Mouse (Mus musculus) adrenal gland, postnatal 14 days (tissue): ENCODE measurements around the gene Lamtor5. TPM values are rescaled to one million over a fixed set of nuclear protein-coding genes. Genes with fewer than 3 reads are reported as not detected.

Experiments
- DNase-seq: peaks from one replicate; pipeline ENCODE4 v3.0.0; 2021; ENCODE audit warnings: mixed read lengths
- long read RNA-seq, 2 experiments: library from polyadenylated mRNA; stranded (forward); transcript quantifications; one replicate each; pipeline ENCODE4 v2.0.0; 2021
- total RNA-seq: library from RNA; stranded (reverse); gene quantifications from 2 replicates; pipeline ENCODE4 v1.2.3, GENCODE M21; 2021

The Lamtor5 gene
- total RNA-seq = 73.8 and 81.7 TPM in 2 replicates
- long read RNA-seq, experiment 1, transcript Lamtor5-201 (4 exons, 881 nt) = major isoform, 94 of 97 reads
- long read RNA-seq, experiment 1, partial matches to known transcripts = 1 of 97 reads
- long read RNA-seq, experiment 1, other reads (novel, unspliced or antisense) = 2 of 97 reads
- long read RNA-seq, experiment 2, transcript Lamtor5-201 (4 exons, 881 nt) = major isoform, 93 of 98 reads
- long read RNA-seq, experiment 2, partial matches to known transcripts = 3 of 98 reads
- long read RNA-seq, experiment 2, other reads (novel, unspliced or antisense) = 2 of 98 reads

GRCm38 (mm10) chr3:107278479-107279269 lies at the start of gene Lamtor5:
Gene Lamtor5, plus strand, starts transcription at chr3:107278858.
- peak; percentile 93 for DNase-seq

DNA sequence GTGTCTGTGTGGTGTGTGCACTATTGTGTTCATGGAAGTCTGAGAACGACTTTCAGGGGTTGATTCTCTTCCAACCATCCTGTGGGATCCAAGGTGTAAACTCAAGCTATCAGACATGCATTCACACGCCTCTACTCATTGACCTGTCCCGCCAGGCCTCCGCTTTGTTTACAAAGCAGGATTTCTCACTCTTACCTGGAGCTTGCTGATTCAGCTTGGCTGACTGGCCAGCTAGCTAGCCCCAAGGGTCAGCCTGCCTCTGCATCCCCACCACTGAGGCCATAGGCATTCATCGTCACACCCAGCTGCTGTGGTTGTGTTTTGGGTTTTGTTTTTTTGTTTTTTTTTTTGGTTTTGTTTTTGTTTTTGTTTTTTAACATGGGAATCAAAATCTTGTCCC lies 49.4 kb upstream of the Lamtor5 start:
- DNase-seq = no peak

DNA sequence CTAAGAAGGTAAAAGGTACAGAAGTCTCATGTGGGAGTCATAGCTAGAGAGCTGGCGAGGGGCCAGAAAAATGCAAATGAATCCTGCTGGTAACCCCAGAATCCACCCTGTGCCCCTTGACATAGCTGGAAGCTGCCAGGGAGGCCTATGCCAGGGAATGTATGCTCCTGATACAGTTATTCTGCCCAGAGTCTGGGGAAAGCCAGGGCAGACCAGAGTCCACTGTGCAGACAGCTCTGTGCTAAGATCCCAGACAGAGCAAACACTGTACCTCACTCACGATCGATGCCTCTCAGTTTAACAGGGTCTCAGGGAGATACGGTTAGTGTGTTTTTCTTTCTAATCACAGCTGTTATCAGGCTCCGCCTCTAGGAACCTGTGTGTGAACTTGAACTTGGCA lies 48.8 kb upstream of the Lamtor5 start:
- no peak for DNase-seq

DNA sequence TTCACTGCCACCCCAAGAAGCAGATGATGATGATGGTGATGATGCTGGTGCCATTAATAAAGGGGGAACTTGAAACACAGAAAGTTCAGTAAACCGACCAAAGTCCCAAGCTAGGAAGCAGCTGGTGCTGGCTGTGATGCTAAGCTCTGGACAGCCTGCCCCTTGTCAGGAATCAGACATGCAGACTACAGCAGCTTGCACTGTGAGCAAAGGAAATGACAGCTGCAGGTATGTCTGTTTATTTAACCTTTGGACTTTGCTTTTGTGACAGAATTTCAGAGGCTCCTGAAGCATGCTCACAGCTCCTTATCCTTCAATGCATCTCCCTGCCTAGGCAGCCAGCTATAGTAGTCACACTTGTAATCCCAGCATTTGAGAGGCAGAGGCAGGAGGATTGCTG lies 48.1 kb upstream of the Lamtor5 start, which contains the start of gene A630076J17Rik:
Gene A630076J17Rik, plus strand, starts transcription at position 88 of the 400 bp plus-strand sequence.
- DNase-seq = no peak

DNA sequence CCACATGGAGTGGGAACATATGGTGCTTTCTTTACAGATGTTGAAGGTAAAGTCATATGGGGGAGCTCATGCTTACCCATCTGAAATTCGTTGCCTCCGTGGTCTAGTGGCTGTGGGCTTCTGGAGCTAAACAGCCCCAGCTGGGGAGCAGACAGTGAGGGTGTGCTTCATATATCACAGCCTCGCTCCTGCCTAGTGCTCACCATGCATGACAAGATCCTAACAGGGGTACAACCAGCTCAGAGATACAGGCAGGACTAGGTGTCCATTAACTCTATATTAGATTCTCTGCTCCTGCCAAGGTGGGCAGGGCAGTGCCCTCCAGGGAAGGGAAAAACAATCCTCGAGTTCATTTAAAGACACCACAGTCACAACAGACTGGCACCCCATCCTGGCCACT lies 47.5 kb upstream of the Lamtor5 start:
- DNase-seq = no peak

DNA sequence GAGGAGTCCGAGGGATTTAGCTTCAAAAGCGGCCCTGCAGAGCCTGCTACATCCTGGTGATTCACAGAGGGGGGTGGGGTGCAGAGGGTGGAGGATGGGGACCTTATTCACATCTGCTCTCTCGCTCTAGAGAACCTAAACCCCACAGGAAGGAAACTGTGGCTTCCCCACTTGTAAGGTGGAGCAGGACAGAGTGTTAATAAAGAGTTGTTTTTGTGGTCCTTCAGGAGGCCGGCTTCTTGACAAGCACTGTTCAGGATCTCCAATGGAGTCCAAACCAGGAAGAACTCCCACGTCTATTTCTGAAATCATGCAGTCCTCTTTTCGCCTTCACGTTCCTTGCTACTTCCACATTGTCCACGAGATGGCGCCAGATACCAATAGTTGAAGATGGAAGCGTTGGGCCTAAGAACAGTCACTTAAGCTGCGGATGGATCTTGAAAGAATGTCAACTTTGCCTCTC lies 45.3 kb upstream of the Lamtor5 start:
- peak; percentile 89 for DNase-seq

DNA sequence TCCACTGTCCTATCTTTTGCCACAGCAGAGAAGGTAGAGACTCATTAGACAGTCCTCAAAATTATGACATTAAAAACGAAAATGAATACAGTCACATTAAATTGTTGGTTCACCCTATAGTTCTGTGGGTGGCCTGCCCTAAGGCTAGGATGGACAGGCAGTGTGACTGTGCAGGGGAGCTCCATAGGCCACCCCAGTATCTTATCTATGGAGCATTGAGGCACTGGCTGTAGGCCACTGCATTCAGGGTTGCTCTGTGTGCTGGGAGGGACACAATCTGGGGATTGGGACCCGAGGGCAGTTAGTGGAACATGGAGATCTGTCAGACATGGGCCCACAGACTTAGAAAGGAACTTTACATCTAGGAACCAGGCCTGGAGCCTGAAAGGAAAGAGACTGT lies 44.7 kb upstream of the Lamtor5 start:
- DNase-seq = no peak

DNA sequence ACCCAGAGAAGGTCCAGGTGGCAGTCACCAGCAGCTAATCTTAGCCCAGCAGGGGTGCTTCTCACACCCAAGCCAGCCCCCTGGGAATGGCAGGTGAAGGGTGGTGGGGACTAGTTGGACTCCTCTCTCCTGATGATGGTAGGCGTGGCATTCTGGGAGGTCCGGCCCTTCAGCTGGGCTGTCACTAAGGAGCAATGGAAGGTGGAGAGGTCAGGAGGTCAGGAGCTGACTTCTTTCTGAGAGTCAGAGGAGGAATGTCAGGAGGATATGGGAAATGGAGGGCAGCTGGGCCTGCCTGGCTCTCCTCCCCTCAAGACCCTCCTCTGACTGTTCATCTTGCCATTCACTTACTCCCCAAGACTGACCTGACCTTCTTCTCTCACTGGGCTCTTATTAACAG lies 40.6 kb upstream of the Lamtor5 start:
- DNase-seq = no peak

DNA sequence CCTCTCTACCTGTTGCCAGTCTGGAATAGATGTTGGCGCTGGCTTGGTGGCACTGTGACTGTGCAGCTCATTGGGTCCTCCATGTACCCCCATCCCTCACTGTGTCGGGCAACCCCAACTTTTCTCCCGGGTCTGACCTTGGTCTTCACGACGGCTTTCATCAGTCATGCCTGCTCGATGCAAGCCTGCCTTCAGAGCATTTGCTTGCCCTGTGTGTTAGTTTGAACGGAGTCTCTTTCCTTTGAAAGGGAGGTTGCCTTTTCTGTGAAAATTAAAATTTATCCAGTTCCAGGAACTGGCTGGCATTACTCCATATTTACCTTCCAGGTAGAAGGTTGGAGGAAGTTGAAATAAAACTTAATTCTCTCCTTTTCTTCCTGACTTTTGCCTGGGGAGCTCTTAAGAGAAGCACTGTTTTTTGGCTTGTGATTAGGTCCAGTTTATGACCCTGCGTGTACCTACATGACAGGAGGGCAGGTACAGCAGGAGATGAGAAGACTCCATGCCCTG lies 40.1 kb upstream of the Lamtor5 start:
- no peak for DNase-seq

DNA sequence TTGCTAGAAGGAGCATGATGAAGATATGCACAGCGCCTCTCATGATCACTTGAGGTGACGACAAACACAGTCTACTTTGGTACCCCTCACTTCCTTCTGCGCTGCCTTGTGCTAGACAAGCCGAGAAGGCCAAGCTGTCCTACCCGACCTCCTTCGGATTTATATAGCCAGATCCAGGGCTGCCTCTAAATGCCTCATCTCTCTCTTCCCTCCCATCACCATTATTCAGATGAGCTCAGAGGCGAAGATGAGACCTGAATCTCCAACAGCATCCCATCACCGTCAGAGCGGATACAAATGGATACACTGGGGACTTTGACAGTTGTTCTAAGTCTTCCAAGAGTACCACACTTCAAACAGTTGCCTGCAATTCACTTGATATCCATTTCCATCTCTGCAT lies 39.1 kb upstream of the Lamtor5 start, which contains the start of gene Prok1:
Gene Prok1, minus strand, starts transcription at position 101 of the 400 bp plus-strand sequence.
- DNase-seq = no peak

GRCm38 (mm10) chr3:107241389-107242094 lies 37.1 kb upstream of the Lamtor5 start:
- peak; percentile 38 for DNase-seq

GRCm38 (mm10) chr3:107246876-107247275 lies 31.8 kb upstream of the Lamtor5 start:
- DNase-seq = no peak

- DNase-seq = no peak
These were observed 29.6 kb upstream of the Lamtor5 start for GRCm38 (mm10) chr3:107249042-107249441.

- DNase-seq = no peak
These were observed 28.3 kb upstream of the Lamtor5 start for GRCm38 (mm10) chr3:107250320-107250719.

- DNase-seq = no peak
These were observed 26.6 kb upstream of the Lamtor5 start for GRCm38 (mm10) chr3:107252035-107252434.

- DNase-seq = no peak
These were observed 24.7 kb upstream of the Lamtor5 start for GRCm38 (mm10) chr3:107253925-107254324.

GRCm38 (mm10) chr3:107255992-107256391 lies 22.7 kb upstream of the Lamtor5 start:
- DNase-seq = peak; percentile 40

DNA sequence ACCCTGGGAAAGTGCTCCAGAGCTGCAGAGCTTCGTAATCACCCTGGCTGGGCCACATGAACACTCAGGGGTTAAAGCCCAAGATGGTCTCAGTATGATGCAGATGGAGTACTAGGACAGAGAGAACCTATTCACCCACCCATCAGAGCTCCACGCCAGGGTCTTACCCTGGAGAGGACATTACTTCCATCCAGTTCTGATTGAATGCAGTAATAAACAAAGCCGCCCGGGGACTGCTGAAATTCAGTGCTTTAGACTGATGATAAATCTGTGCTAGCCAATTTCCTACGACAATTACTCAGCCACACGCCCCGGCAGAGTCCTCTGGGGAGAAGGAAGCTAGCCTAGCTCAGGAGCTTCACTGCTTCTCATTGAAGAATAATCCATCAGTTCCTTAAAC lies 21.9 kb upstream of the Lamtor5 start:
- no peak for DNase-seq

- DNase-seq = no peak
These were observed 20.7 kb upstream of the Lamtor5 start for GRCm38 (mm10) chr3:107257924-107258323.

GRCm38 (mm10) chr3:107260956-107261850 lies 17.5 kb upstream of the Lamtor5 start:
- DNase-seq = peak; percentile 34

- DNase-seq = peak; percentile 77
These were observed 16.9 kb upstream of the Lamtor5 start for GRCm38 (mm10) chr3:107261851-107262165.
